8 mouse cellular contexts compared by ENCODE assay signal in genomic region chr1:65187074-65187430, GRCm38 (mm10). TPM values are rescaled to one million over a fixed set of nuclear protein-coding genes. Genes with fewer than 3 reads are reported as not detected.
A peak's percentile ranks its signal among the peaks of the same experiment; 100 is the strongest.
DNase-seq lines count a peak whose midpoint lies in the region; ATAC-seq and TF ChIP-seq lines count a peak whose summit lies in the region.

No protein-coding gene starts in this region.

- 0% methylated on average over 6 of the region's 6 CpGs for WGBS in heart, embryonic 15.5 days
- 0% methylated on average over 6 of the region's 6 CpGs for WGBS in forebrain, postnatal 0 days
- under 1% methylated on average over 6 of the region's 6 CpGs for WGBS in midbrain, embryonic 10.5 days

- peak overlapping the region; percentile 73 for H3K4me2 ChIP-seq in heart, embryonic 15.5 days
- peak overlapping the region; percentile 54 for H3K4me2 ChIP-seq in forebrain, postnatal 0 days (ENCODE audit: low read depth)

- peak overlapping the region; percentile 90 for H3K9ac ChIP-seq in heart, embryonic 15.5 days
- H3K9ac ChIP-seq in forebrain, postnatal 0 days: peak overlapping the region; percentile 79

- DNase-seq in heart, adult 9 months (ENCODE audit: low spot score in 2 of 2): no peak
- DNase-seq in G1E (ENCODE audit: low spot score): no peak
- DNase-seq in forebrain, postnatal 0 days: no peak
- no peak for DNase-seq in midbrain, embryonic 10.5 days (ENCODE audit: low spot score)
- no peak for DNase-seq in spleen, postnatal 4 days (ENCODE audit: low spot score in 2 of 2)
- no peak for DNase-seq in thymus, postnatal 14 days
- no peak for DNase-seq in testis, postnatal 10 days (ENCODE audit: low spot score)

- no peaks in the 10 kb centered on the region for H3K9me3 ChIP-seq in heart, embryonic 15.5 days (replicated peaks)
- H3K9me3 ChIP-seq in G1E (replicated peaks): no peaks in the 10 kb centered on the region
- H3K9me3 ChIP-seq in forebrain, postnatal 0 days (ENCODE audit: low read length): no peaks in the 10 kb centered on the region
- no peaks in the 10 kb centered on the region for H3K9me3 ChIP-seq in midbrain, embryonic 10.5 days (replicated peaks)

- H3K27ac ChIP-seq in heart, embryonic 15.5 days: peak overlapping the region; percentile 89
- peak overlapping the region; percentile 85 for H3K27ac ChIP-seq in forebrain, postnatal 0 days (ENCODE audit: low read depth, low read length)
- H3K27ac ChIP-seq in midbrain, embryonic 10.5 days (replicated peaks): peak overlapping the region; percentile 93

- H3K36me3 ChIP-seq in heart, embryonic 15.5 days: peaks cover 9% of the 10 kb centered on the region; the same call in 1 of the 2 replicates
- peaks cover 20% of the 10 kb centered on the region for H3K36me3 ChIP-seq in G1E (replicated peaks)
- no peaks in the 10 kb centered on the region; the same call in 1 of the 2 replicates for H3K36me3 ChIP-seq in forebrain, postnatal 0 days (ENCODE audit: insufficient read depth)
- peaks cover 11% of the 10 kb centered on the region for H3K36me3 ChIP-seq in midbrain, embryonic 10.5 days

- peak; percentile 17; the same call in 1 of the 2 replicates for ATAC-seq in heart, embryonic 15.5 days (replicated peaks; ENCODE audit: insufficient number of reproducible peaks, insufficient read depth, low FRiP score, low read depth)
- no peak for ATAC-seq in G1E (ENCODE audit: extremely low read depth, insufficient number of reproducible peaks, low FRiP score, poor library complexity, severe bottlenecking)
- ATAC-seq in forebrain, postnatal 0 days: no peak

- peaks cover 12% of the 10 kb centered on the region for H3K4me1 ChIP-seq in heart, embryonic 15.5 days (replicated peaks)
- H3K4me1 ChIP-seq in G1E (ENCODE audit: insufficient read depth, low read depth, low read length): peaks cover 28% of the 10 kb centered on the region
- no peaks in the 10 kb centered on the region for H3K4me1 ChIP-seq in forebrain, postnatal 0 days (ENCODE audit: insufficient read depth)
- H3K4me1 ChIP-seq in midbrain, embryonic 10.5 days: peaks cover 25% of the 10 kb centered on the region

- peak overlapping the region; percentile 97 for H3K4me3 ChIP-seq in heart, embryonic 15.5 days
- H3K4me3 ChIP-seq in G1E (ENCODE audit: low read depth, low read length): peak overlapping the region; percentile 88
- peak overlapping the region; percentile 85 for H3K4me3 ChIP-seq in forebrain, postnatal 0 days (ENCODE audit: low read depth, low read length)
- H3K4me3 ChIP-seq in midbrain, embryonic 10.5 days: peak overlapping the region; percentile 92

- no peaks in the 10 kb centered on the region for H3K27me3 ChIP-seq in heart, embryonic 15.5 days
- H3K27me3 ChIP-seq in G1E (ENCODE audit: insufficient read depth, low read length): no peaks in the 10 kb centered on the region
- no peaks in the 10 kb centered on the region for H3K27me3 ChIP-seq in forebrain, postnatal 0 days (ENCODE audit: insufficient read depth, low read length)
- no peaks in the 10 kb centered on the region for H3K27me3 ChIP-seq in midbrain, embryonic 10.5 days (ENCODE audit: low read depth, poor library complexity, severe bottlenecking)

- no peak for TF ChIP-seq CTCF in G1E (IDR thresholded peaks at IDR 0.05; ENCODE audit: low read depth, low read length)
- TF ChIP-seq CTCF in forebrain, postnatal 0 days (IDR thresholded peaks at IDR 0.05; ENCODE audit: low read depth): no peak

RNA-seq across cellular contexts. Expression of gene Pikfyve, which starts 0.6 kb away (rescaled TPM):
- polyA plus RNA-seq in heart, embryonic 15.5 days (2015; fragmentation: Nextera tagmentation; extraction: Ambion mirVana): 5.0 and 6.8 TPM in 2 replicates
- total RNA-seq in G1E (2014; fragmentation: Nextera tagmentation): 81.1 and 84.0 TPM in 2 replicates
- 81.3 and 95.4 TPM in 2 replicates for total RNA-seq in G1E (2017)
- polyA plus RNA-seq in G1E (2012): 54.1 and 56.3 TPM in 2 replicates
- total RNA-seq in forebrain, postnatal 0 days (2014; rRNA removed): 33.6 and 42.6 TPM in 2 replicates
- 8.3 and 9.9 TPM in 2 replicates for polyA plus RNA-seq in forebrain, postnatal 0 days (2015; fragmentation: Nextera tagmentation; extraction: Ambion mirVana)
- polyA plus RNA-seq in midbrain, embryonic 10.5 days (2016; fragmentation: Nextera tagmentation; extraction: Ambion mirVana): 10.5 and 13.7 TPM in 2 replicates

RNA-seq across cellular contexts. Expression of gene Idh1, which starts 0.8 kb away (rescaled TPM):
- polyA plus RNA-seq in heart, embryonic 15.5 days (2015; fragmentation: Nextera tagmentation; extraction: Ambion mirVana): 56.0 and 76.9 TPM in 2 replicates
- total RNA-seq in G1E (2014; fragmentation: Nextera tagmentation): 24.2 and 29.9 TPM in 2 replicates
- total RNA-seq in G1E (2017): 102 and 111 TPM in 2 replicates
- 1.2 and 1.9 TPM in 2 replicates for polyA plus RNA-seq in G1E (2012)
- 366 and 375 TPM in 2 replicates for total RNA-seq in forebrain, postnatal 0 days (2014; rRNA removed)
- 436 and 453 TPM in 2 replicates for polyA plus RNA-seq in forebrain, postnatal 0 days (2015; fragmentation: Nextera tagmentation; extraction: Ambion mirVana)
- 295 and 381 TPM in 2 replicates for polyA plus RNA-seq in midbrain, embryonic 10.5 days (2016; fragmentation: Nextera tagmentation; extraction: Ambion mirVana)

Comparison
In these comparisons a context has a peak if more than half of its experiments do, and no peak if none do; other contexts are left out.
1. RNA of gene Idh1, which starts 0.8 kb away (polyA plus RNA-seq): 436 to 453 TPM in forebrain, postnatal 0 days, 295 to 381 TPM in midbrain, embryonic 10.5 days and 56.0 to 76.9 TPM in heart, embryonic 15.5 days; 1.2 to 1.9 TPM in G1E; every median in the first group is over 10 times any median in the second.
2. Peak in every context shown above with its lines, with median percentiles within 50 percentile points of each other: H3K27ac ChIP-seq and H3K4me3 ChIP-seq.